Mouse (Mus musculus): ENCODE data around the gene Gm15262.
"Not testable (repeated sequence)": the region's sequence is repeated elsewhere in the genome, so short reads cannot be mapped to it uniquely, and the experiment has no call there.

Gm15262 gene

GRCm38 (mm10) chrX:161287156-161287555 lies at the start of gene Gm15262:
TSS of gene Gm15262 (plus strand) at chrX:161287456.
- DNase-seq (ENCODE audit: low read depth), result not testable (repeated sequence)

GRCm38 (mm10) chrX:161308131-161308530 lies 20.9 kb downstream of the Gm15262 start:
- no peak for DNase-seq (ENCODE audit: low read depth)

- DNase-seq (ENCODE audit: low read depth), result no peak
Measured at GRCm38 (mm10) chrX:161316443-161316842, 29.2 kb downstream of the Gm15262 start.

- peak; percentile 11 for DNase-seq (ENCODE audit: low read depth)
Measured at GRCm38 (mm10) chrX:161370927-161371326, 83.7 kb downstream of the Gm15262 start.

GRCm38 (mm10) chrX:161371461-161371860 lies 84.2 kb downstream of the Gm15262 start:
- no peak for DNase-seq (ENCODE audit: low read depth)

- peak; percentile 7 for DNase-seq (ENCODE audit: low read depth)
Measured at GRCm38 (mm10) chrX:161375568-161375967, 88.3 kb downstream of the Gm15262 start.

GRCm38 (mm10) chrX:161385791-161386190 lies 98.5 kb downstream of the Gm15262 start:
- peak; percentile 8 for DNase-seq (ENCODE audit: low read depth)

- DNase-seq (ENCODE audit: low read depth), result no peak
Measured at GRCm38 (mm10) chrX:161387942-161388341, 100.7 kb downstream of the Gm15262 start.

- DNase-seq (ENCODE audit: low read depth), result peak; percentile 58
Measured at GRCm38 (mm10) chrX:161399110-161399509, 111.9 kb downstream of the Gm15262 start.

- no peak for DNase-seq (ENCODE audit: low read depth)
Measured at GRCm38 (mm10) chrX:161411151-161411550, 123.9 kb downstream of the Gm15262 start.

Measured in c-Kit-positive CD71-positive TER-119-negative erythroid progenitor cells, embryonic 14.5 days (primary cell).